Mouse (Mus musculus) gastrocnemius, postnatal 36 days (tissue): ENCODE measurements around the gene Ltc4s. TPM values are rescaled to one million over a fixed set of nuclear protein-coding genes. Genes with fewer than 3 reads are reported as not detected.

Source experiments
- DNase-seq, 2 experiments: peaks; one replicate each; pipeline ENCODE4 v3.0.0; 2022
- intact Hi-C: fragments of 180-260 bp; cut with DNase I; formaldehyde crosslinking; loops from one replicate; pipeline ENCODE4 v1.15.1; 2025
- long read RNA-seq, 2 experiments: library from polyadenylated mRNA; stranded (forward); transcript quantifications; one replicate each; pipeline ENCODE4 v2.0.0; 2021
- total RNA-seq, 2 experiments: library from RNA; stranded (reverse); gene quantifications; 2 replicates each; pipeline ENCODE4 v1.2.3; 2021

Ltc4s gene
- total RNA-seq = 1 to 10 TPM; 1.4 to 1.9 TPM
- long read RNA-seq, experiment 1, partial matches to known transcripts = 0 of 3 reads
- long read RNA-seq, experiment 1, other reads (novel, unspliced or antisense) = 1 of 3 reads
- long read RNA-seq, experiment 2, partial matches to known transcripts = 1 of 2 reads
- long read RNA-seq, experiment 2, other reads (novel, unspliced or antisense) = 0 of 2 reads

DNA sequence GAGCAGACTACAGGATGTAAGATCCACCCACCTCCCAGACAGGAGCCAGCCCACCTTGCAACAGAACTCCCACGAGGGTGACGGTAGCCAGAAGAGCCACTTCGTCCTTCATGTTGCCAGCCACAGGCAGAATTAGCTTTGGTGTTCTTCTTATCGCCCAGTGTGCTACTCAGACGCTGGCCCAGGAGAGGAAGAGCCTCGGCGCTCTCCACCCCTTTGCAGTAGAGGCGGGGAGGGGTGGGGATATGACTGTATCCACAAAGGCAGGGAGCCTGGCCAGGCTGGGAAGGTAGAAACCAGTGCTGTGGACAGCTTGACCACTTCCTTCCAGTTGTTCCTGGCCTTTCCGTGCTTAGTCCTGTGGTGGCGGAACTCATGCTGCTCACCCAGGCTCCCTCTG, at the start of gene Ltc4s:
Gene Ltc4s (minus strand): TSS at position 293 of the 400 bp plus-strand sequence.
- intact Hi-C loops = loop anchor here (5.0 kb wide), 1 partner anchor 124 kb away; no protein-coding TSS in a partner anchor
- DNase-seq = no peak

DNA sequence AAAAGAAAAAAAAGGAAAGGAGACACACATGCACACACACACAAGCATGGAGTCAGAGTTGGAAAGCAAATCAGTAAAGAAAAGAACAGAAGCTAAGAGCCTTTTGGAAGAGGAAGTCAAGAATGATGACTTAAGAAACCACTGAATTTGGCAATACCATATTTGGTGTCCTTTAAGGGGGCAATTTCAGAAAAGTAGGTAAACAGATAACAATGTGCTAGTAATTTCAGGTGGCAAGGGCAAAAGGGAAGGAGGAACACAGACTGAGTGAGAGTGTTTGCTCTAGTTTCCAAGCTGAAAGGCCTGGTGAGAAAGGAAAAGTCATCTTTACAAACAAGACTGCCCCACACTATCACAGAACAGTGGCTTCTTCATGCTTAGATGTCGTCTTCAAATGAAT, 48.0 kb upstream of the Ltc4s start:
- no peak for DNase-seq
- intact Hi-C loops = no loop called here

DNA sequence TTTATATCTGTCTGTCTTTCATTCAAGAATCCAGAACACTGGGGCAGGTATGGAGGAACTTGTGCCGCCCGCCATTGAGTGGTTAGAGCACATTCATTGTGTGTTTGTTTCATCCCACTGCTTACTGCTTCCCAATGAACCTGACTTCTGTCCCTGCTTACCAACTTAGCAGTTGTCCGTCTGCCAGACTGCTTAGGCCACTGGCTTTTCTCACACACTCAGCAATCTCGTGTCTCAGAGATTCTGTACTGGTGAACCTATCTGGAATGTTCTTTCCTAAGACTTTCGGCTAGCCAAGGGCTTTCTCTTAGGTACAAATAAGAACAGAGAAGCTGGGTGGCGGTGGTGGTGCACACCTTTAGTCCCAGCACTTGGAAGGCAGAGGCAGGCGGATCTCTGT, 47.3 kb upstream of the Ltc4s start:
- DNase-seq = no peak

DNA sequence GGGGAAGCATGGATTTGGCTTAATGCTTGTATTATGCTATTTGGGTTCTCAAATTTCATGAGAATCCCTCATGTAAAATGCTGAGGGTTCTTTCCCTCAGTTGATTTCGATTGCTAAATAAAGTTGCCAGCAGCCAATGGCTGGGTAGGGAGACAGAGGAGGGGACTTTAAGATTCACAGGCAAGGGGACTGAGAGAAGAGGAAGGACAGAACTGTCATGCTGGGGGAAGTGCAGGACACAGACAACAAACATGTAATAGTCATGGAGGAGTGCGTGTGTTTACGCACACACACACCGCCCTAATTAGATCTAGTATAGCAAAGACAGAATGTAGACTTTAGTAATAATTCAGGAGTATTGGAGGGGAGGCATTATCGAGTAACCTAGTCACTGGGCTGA, 46.8 kb upstream of the Ltc4s start:
- no peak for DNase-seq
- intact Hi-C loops = no loop called here

More for the DNA sequence above, 47.3 kb upstream of the Ltc4s start:
- intact Hi-C loops = no loop called here

DNA sequence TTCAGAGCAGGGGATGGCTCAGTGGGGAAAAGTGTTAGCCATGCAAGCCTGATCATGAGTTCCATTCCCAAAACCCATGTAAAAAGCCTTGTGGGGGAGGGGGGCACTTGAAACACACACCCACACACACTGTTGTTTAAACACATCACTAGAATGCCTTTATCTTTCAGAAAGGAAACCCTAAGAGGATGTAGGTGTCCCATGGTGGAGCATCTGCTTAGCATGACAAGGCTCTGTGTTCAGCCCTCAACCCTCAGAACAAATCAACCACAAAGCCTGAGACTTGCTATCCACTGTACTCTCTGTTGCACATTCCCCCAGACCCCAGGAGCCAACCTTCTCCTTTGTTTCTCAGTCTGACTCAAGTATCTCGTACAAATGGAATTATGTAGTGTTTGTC, 41.6 kb upstream of the Ltc4s start:
- intact Hi-C loops = no loop called here

DNA sequence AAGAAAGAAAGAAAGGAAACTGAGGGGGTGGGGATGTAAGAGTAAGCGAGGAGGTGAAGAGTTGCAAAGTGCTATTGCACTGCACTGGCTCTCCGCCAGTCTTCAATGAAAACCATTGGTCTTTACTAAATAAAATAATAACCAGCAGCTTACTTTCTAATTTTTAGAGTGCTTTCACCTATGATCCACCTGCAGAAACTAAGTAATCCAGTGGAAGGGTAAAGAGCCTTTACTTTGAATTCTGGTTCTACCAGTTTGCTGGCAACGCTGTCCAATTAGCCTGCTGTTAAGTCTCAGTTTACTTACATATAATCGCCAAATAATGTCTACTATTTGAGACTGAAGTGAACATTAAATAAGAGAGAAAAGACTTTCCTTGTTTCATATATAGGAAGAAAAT, 40.6 kb upstream of the Ltc4s start:
- no peak for DNase-seq
- intact Hi-C loops = no loop called here

More for the DNA sequence above, 41.6 kb upstream of the Ltc4s start:
- DNase-seq = no peak

DNA sequence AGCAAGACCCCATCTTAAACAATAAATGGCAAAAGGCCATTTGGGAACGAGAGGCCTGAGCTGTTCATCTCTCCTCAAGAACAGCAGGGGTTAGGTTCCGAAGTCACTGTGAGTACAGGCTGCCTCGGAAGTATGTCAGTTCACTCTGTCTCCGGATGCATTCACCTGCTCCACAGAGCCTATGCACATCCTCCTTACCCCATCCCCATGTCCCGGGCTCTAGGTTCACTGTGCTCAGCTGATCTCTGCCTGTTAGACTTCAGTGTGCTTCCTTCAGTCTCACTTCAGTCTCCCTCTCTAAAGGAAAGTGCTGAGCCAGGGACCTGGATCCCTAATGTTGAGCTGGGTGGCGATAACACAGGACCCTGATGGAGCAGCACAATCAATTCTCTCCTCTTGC, 39.3 kb upstream of the Ltc4s start:
- intact Hi-C loops = no loop called here
- no peak for DNase-seq

DNA sequence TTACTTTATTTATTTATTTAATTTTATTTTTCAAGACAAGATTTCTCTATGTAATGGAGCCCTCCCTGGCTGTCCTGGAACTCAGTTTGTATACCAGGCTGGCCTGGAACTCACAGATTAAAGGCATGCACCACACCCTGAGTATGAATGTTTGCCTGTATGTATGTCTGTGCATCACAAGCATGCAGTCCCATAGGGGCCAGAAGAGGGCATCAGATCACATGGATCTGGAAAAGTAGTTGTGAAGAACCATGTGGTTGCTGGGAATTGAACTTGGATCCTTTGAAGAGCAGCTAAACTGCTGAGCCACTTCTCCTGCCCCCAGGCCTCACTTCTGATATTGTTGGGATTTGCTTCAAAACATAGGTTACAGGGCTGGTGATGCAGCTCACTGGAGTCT, 38.6 kb upstream of the Ltc4s start:
- intact Hi-C loops = no loop called here
- DNase-seq = no peak

DNA sequence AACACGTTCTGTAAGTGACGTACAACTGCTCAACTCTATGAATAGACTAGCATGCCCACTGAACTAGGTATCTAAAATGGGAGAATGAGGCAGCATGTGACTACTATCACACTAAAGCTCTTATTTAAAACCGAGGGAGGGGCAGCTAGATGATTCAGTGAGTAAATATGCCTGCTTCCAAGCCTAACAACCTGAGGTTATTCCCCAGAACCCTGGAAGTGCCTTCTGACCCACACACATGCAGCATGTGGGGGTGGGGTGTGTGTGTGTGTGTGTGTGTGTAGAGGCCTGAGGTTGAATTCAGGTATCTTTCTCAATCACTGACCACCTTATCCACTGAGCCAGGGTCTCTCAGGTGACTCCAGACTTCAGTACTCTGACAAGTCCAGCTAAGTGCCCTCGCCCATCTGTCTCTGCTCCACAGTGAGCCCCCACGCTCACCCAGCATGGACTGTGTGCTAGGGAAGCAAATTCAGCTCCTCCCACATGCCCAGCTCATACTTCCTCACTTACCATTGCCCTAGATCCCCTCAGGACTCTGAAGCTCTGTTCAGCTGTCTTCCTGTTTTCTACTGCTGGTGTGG, 37.2 kb upstream of the Ltc4s start:
- intact Hi-C loops = no loop called here
- no peak for DNase-seq

DNA sequence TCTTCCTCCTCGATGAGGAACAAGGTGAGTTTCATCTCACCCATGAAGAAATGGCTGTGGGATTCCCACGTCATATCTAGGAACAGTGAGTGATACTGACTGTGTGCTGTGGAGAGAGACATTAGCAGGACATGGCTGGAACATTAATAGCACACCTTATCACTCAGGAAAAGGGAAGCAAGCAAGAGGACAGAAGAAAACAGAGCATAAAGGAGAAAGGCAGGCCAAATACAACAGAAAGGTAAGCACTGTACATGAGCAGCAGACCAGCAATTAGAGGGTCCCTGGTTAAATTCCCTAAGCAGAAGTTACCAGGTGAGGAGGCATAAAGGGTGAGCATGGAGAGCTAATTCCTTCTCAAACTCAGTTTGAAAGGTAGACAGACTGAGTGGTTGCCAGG, 36.7 kb upstream of the Ltc4s start:
- intact Hi-C loops = no loop called here
- DNase-seq = no peak

DNA sequence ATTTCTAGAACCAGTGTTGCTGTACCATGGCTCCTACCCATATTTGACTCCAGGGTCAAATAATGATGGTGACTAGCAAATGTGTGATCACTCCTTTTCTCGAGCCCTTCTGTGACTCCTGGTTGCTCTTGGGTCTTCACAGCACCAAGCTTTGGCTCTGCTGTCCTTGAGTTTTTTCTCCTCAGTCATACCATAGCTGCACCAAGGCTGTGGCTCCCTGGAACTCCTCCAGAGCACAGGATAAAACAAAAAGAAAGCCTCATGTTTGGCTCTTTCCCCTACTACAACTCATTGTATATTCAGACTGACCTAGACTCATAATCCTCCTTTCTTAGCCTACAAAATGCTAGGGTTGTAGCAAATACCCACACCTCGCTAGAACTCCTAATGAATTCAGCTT, 34.4 kb upstream of the Ltc4s start:
- intact Hi-C loops = no loop called here
- no peak for DNase-seq

DNA sequence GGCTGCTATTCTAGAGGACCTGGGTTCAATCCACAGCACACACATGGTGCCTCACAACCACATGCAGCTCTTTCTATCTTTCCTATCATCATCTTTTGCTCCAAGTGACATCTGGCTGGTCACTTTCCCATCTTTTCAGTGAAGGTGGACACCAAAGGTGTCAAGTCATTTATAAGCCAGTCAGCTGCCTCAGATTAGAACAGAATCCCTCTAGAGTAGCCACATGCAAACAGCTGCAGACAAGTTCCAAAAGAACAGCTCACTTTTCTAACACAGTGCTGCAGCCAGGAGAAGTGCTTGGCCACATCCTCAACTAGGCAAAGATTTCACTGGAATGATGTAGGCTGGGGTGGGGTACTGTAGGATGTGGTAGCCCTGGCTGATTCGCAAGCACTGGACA, 31.5 kb upstream of the Ltc4s start:
- DNase-seq = no peak
- intact Hi-C loops = no loop called here

DNA sequence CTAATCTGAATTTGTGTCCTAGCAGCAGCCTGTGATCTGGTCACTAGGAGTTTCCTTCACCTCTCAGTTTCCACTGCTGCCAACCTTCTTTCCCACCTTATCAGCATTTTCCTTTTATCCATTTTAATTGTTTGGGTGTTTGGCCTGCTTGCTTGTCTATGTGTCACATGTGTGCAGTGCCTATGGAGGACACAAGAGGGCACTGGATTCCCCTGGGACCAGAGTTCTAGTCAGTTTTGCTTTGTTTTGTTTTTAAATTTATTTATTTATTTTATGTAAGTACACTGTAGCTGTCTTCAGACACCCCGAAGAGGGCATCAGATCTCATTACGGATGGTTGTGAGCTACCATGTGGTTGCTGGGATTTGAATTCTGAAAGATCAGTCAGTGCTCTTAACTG, 30.7 kb upstream of the Ltc4s start:
- DNase-seq = no peak
- intact Hi-C loops = no loop called here

DNA sequence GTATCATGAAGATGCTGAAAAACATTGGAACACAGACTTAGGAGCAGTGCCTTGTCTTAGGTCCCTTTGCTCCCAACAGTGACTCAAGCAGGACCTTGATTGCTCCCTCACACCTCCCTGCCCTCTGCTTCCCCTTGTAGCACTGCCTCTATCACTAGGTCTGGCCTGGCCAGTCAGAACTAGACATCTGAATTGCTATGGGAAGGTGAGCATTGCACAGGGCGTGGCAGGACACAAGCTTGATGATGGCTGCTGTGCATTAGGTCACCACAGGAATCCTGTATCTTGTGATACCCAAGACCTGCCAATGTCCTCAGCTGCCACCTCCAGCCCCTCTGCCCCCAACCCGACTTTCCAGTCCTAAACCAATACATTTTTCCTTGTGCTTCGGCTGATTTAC, 28.6 kb upstream of the Ltc4s start:
- DNase-seq = no peak
- intact Hi-C loops = no loop called here

DNA sequence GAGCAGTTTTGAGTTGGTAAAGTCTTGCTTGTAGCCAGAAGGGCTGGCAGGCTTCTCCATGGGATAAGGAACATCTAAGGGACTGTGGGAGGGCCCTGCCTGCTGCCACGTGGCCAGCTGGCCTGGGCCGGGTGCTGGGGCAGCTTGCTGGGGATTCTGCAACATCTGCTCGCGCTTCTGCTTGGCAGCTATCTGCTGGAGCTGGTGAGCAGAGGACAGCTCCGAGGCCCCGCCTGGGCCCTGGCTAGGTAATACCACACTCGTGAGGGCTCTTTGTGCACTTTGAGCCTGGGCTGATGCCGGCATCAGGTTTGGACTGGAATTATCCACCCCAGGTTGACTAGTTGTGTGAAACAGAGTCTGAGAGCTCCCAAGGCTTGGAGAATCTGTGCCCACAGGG, 27.5 kb upstream of the Ltc4s start:
- intact Hi-C loops = no loop called here
- DNase-seq = peak in 1 of 2 experiments; percentile 22

DNA sequence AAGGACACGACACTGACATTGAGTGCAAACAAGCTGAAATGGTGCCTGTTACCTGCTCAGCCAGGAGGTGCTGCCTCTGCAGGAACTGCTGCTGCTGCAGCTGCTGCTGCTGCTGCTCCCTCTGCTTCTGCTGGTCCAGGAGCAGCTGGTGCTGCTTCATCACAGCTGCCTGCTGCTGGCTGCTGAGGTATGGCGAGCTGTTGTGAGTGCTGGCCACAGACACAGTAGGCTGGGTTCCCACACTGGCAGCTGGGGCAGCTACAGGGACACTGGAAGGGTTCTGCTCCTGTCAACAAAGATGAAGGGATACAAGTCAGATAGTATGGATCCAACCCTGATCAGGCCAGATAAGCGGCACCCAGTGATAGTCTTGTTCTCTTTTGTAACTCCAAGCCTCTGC, 24.8 kb upstream of the Ltc4s start:
- no peak for DNase-seq
- intact Hi-C loops = no loop called here

DNA sequence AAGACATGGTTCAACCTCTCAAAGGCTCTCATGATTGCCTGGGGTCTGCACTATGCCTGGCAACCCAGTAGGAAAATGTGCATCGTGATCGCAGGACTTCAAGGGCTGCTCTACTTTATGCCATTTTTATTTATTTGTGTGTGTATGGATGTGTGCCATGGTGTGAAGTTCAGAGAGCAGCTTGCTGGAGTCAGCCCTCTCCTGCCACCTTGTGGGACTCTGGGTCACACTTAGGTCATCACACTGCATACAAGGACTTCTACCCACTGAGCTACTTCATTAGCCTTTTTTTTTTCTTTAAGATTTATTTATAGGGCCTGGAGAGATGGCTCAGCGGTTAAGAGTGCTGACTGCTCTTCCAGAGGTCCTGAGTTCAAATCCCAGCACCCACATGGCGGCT, 23.6 kb upstream of the Ltc4s start:
- DNase-seq = no peak
- intact Hi-C loops = no loop called here

DNA sequence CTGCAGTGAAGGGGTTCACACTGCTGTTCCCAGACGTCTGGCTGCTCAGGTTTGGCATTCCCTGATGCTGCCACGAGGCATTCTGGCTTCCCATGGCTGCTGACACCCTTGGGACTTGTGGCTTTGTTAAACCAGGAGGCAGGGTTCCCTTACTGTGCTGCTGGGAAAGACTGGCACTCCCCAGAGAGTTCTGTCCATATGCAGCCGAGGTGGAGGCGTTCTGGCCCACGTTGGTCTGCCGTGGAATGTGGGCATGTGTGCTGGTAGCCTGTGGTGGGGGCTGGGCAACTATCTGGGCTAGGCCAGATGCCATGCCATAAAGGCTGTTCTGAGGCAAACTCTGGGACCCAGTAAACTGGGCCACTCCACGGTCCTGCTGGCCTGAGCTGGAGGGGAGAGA, 19.9 kb upstream of the Ltc4s start:
- intact Hi-C loops = no loop called here
- no peak for DNase-seq

DNA sequence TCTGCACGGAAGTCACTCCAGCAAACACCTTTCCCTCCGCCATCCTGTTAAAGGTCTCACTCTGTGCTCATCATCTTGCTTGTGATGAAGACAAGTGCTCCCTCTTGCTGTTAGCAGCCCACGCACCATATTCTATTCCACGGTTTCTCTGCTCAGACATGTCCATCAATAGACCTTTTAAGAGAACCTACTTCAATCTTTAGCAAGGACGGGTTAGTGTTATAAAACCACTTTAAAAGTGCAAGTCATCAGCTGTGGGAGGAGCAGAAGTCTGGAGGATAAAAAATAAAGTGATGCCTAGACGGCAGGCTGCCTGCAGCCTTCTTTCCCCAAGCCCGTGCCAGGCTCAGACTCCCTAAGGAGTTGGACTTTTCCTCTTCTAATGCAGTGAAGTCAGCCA, 18.2 kb upstream of the Ltc4s start:
- intact Hi-C loops = no loop called here
- DNase-seq = no peak

DNA sequence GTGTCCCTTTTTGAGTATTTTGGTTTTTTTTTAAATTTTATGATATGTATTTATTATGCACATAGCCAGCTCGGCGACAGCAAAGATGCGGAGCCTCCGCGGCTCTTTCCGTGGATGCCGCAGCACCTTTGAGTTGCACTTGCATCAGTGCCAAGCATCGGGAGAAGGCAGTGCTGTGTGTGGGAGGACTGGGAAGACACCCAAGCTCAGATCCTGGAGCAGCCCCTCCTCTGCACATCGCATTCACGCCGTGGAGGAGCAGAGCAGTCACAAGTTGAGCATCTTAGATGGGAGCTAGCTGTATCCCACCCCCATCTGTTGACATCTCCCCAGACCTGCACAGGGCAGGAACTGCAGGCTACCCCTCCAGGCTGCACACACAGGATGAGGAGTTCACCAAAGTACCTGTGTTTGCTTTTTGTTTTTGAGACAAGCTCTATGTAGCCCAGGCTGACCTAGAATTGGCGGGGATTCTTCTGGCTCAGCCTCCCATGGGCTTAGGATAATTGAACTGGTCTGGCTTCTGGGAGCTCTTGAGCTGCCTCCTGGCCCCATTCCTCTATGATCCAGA, 15.7 kb upstream of the Ltc4s start:
- DNase-seq = no peak
- intact Hi-C loops = no loop called here

DNA sequence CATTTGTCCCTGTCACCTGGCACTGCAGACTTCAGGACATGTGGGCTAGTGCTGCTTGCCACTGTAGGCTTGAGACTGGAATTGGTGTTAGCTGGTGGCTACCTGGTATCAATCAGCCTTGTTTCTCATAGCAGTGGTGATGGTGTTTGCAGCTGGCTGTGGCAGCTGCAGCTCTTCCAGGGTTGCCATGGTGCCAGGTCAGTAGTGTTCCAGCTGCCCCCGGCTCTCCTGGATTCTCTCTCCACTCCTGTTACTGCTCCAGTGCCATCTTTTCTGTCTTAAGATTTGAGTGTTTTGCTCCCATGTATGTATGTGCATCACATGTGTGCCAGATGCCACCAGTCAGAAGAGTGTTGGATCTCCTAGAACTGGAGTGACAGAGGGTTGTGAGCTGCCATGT, 15.0 kb upstream of the Ltc4s start:
- intact Hi-C loops = no loop called here
- no peak for DNase-seq

DNA sequence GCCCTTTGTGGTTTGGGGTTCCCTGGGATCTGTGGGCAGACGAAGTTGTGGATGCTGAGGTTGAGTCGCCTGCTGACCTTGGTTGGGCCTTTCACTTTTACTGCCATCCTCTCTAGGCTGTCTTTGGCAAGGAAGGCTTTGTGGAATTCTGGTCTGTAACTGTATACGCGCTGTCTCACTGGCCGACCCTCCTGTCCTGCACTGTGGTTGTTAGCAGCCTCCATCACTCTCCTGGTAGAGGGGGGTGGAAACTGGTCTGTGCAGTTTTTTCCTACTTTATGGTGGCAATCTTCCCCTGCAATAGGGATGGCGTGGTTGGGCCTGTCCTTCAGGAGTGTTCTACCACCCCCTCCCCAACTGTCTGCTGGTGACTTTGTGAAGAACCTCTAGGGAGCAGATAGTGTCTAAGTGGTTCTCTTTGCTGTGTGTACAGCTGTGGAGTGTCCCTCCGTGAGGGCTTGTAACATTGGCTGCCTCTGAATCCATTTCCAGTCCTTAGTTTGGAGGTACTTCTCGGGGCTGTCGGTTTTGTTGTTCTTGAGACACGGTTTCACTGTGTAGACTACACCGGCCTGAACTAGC, 14.4 kb upstream of the Ltc4s start:
- no peak for DNase-seq
- intact Hi-C loops = no loop called here
